Mouse (Mus musculus): ENCODE measurements around the gene Stk39. TPM values are rescaled to one million over a fixed set of nuclear protein-coding genes. Genes with fewer than 3 reads are reported as not detected.
A peak's percentile ranks its signal among the peaks of the same experiment; 100 is the strongest.

Stk39 gene
- polyA plus RNA-seq, 1 experiment from 2014 or later, result 11.8 TPM

GRCm38 (mm10) chr2:68342122-68342646 is 129.9 kb downstream of the Stk39 start:
- WGBS, result 85% methylated on average over 7 of the region's 7 CpGs
- H3K27me3 ChIP-seq (replicated peaks; ENCODE audit: insufficient read depth, low read length), result no peaks in the 10 kb centered on the region
- H3K4me1 ChIP-seq (ENCODE audit: insufficient read depth, low read depth, low read length), result no peaks in the 10 kb centered on the region
- no peak for TF ChIP-seq EP300 (IDR thresholded peaks at IDR 0.05)
- TF ChIP-seq CTCF (IDR thresholded peaks at IDR 0.05), result no peak
- H3K4me2 ChIP-seq (replicated peaks; ENCODE audit: low read depth, low read length), result no peak overlapping the region
- ATAC-seq (no peak), DNase-seq (ENCODE audit: low spot score) (no peak)
- H3K27ac ChIP-seq (ENCODE audit: low read length), result no peak overlapping the region
- H3K9ac ChIP-seq (replicated peaks; ENCODE audit: low read depth), result no peak overlapping the region
- H3K4me3 ChIP-seq (ENCODE audit: low read depth, low read length), result no peak overlapping the region
- no peaks in the 10 kb centered on the region for H3K36me3 ChIP-seq (ENCODE audit: insufficient read depth, low read length)
- H3K9me3 ChIP-seq (ENCODE audit: low read length), result no peaks in the 10 kb centered on the region

DNA sequence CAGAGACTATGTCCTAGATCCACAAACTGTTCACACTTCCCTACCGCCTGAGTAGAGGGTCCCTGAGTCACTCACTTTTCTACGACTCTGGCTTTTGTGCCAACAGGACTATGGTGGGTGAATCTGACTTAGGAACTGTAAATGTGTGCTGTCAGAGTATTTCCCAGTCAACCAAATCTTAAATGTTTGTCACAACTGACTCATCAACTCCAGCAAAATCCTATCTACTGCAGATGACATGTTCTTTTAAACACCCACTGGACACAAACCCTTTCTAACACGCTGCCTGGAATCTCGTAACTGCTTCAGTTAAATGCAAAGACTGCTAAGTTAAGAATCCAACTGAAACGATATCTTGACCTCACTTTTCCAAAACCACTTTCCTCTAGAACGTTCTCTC is 135.2 kb downstream of the Stk39 start:
- no peak for TF ChIP-seq EP300 (IDR thresholded peaks at IDR 0.05)
- no peak for TF ChIP-seq CTCF (IDR thresholded peaks at IDR 0.05)
- 85% methylated on average over 6 of the region's 6 CpGs for WGBS
- no peak for ATAC-seq

DNA sequence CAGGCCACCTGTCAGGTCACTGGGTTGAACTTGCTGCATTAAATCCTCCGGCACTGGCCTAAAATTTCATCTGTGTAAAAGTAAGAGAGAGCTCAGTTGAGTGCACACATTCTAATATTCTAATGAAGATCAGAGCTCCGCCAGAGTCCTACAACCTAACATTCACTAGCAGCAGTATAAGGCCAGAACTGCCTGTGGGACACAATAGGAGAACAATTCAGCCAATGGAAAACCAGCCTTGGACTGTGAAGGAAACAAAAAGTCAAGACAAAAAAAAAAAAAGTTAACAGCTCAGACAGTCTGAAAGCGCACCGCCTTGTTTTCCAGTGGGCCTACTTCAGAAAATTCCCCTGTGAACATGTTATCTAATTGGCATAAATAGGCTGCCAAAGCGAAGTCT is 137.1 kb downstream of the Stk39 start:
- ATAC-seq (no peak), DNase-seq (ENCODE audit: low spot score) (no peak)
- Histone ChIP-seq H3K36me3 (ENCODE audit: insufficient read depth, low read length) (no peaks in the 10 kb centered on the region), H3K27ac (ENCODE audit: low read length) (no peak overlapping the region), H3K9ac (replicated peaks; ENCODE audit: low read depth) (no peak overlapping the region), H3K4me3 (ENCODE audit: low read depth, low read length) (no peak overlapping the region), H3K4me2 (replicated peaks; ENCODE audit: low read depth, low read length) (no peak overlapping the region), H3K27me3 (replicated peaks; ENCODE audit: insufficient read depth, low read length) (no peaks in the 10 kb centered on the region), H3K4me1 (ENCODE audit: insufficient read depth, low read depth, low read length) (no peaks in the 10 kb centered on the region), H3K9me3 (ENCODE audit: low read length) (no peaks in the 10 kb centered on the region)
- no peak for TF ChIP-seq CTCF (IDR thresholded peaks at IDR 0.05)
- no peak for TF ChIP-seq EP300 (IDR thresholded peaks at IDR 0.05)
- 94% methylated on average over 5 of the region's 5 CpGs for WGBS

More for the DNA sequence above, 135.2 kb downstream of the Stk39 start:
- no peaks in the 10 kb centered on the region for H3K36me3 ChIP-seq (ENCODE audit: insufficient read depth, low read length)
- no peaks in the 10 kb centered on the region for H3K27me3 ChIP-seq (replicated peaks; ENCODE audit: insufficient read depth, low read length)
- no peak overlapping the region for H3K27ac ChIP-seq (ENCODE audit: low read length)
- H3K4me2 ChIP-seq (replicated peaks; ENCODE audit: low read depth, low read length), result no peak overlapping the region
- H3K4me3 ChIP-seq (ENCODE audit: low read depth, low read length), result no peak overlapping the region
- H3K4me1 ChIP-seq (ENCODE audit: insufficient read depth, low read depth, low read length), result no peaks in the 10 kb centered on the region
- H3K9ac ChIP-seq (replicated peaks; ENCODE audit: low read depth), result no peak overlapping the region
- H3K9me3 ChIP-seq (ENCODE audit: low read length), result no peaks in the 10 kb centered on the region
- DNase-seq (ENCODE audit: low spot score), result no peak

- DNase-seq (ENCODE audit: low spot score), result no peak
- Histone ChIP-seq H3K9ac (replicated peaks; ENCODE audit: low read depth) (no peak overlapping the region), H3K36me3 (ENCODE audit: insufficient read depth, low read length) (no peaks in the 10 kb centered on the region), H3K9me3 (ENCODE audit: low read length) (no peaks in the 10 kb centered on the region), H3K27ac (ENCODE audit: low read length) (no peak overlapping the region), H3K4me1 (ENCODE audit: insufficient read depth, low read depth, low read length) (no peaks in the 10 kb centered on the region), H3K27me3 (replicated peaks; ENCODE audit: insufficient read depth, low read length) (no peaks in the 10 kb centered on the region), H3K4me3 (ENCODE audit: low read depth, low read length) (no peak overlapping the region), H3K4me2 (replicated peaks; ENCODE audit: low read depth, low read length) (no peak overlapping the region)
- 68% methylated on average over 5 of the region's 5 CpGs for WGBS
- TF ChIP-seq CTCF (IDR thresholded peaks at IDR 0.05) (no peak), EP300 (IDR thresholded peaks at IDR 0.05) (no peak)
- ATAC-seq, result no peak
Measured at GRCm38 (mm10) chr2:68325306-68325705, 146.8 kb downstream of the Stk39 start.

DNA sequence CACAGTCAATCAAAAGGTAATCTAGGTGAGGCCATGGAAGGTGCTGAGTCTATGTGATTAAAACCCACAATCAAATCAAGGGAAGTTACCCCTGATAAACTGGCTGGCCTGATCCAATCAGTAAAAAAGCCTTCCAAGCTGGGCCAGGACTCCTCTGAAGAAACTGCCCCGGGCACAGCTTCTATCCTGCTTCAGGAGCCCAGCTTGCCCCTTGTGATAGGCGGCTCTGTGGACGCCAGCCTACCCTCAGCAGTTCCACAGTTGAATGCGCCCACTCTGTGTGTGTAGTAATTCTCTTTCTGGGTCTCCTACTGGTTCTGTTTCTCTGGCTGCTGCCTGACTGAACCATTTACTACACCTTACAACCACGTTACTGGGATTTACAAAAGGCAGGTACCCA is 150.8 kb downstream of the Stk39 start:
- Histone ChIP-seq H3K4me1 (ENCODE audit: insufficient read depth, low read depth, low read length) (no peaks in the 10 kb centered on the region), H3K27ac (ENCODE audit: low read length) (no peak overlapping the region), H3K27me3 (replicated peaks; ENCODE audit: insufficient read depth, low read length) (no peaks in the 10 kb centered on the region), H3K9ac (replicated peaks; ENCODE audit: low read depth) (no peak overlapping the region), H3K4me3 (ENCODE audit: low read depth, low read length) (no peak overlapping the region), H3K4me2 (replicated peaks; ENCODE audit: low read depth, low read length) (no peak overlapping the region), H3K9me3 (ENCODE audit: low read length) (no peaks in the 10 kb centered on the region), H3K36me3 (ENCODE audit: insufficient read depth, low read length) (no peaks in the 10 kb centered on the region)
- no peak for ATAC-seq
- WGBS, result 87% methylated on average over 5 of the region's 5 CpGs
- no peak for DNase-seq (ENCODE audit: low spot score)
- no peak for TF ChIP-seq CTCF (IDR thresholded peaks at IDR 0.05)
- TF ChIP-seq EP300 (IDR thresholded peaks at IDR 0.05), result no peak

- no peak overlapping the region for H3K9ac ChIP-seq (replicated peaks; ENCODE audit: low read depth)
- DNase-seq (ENCODE audit: low spot score) (peak; percentile 62), ATAC-seq (peak; percentile 62)
- H3K4me1 ChIP-seq (ENCODE audit: insufficient read depth, low read depth, low read length), result no peaks in the 10 kb centered on the region
- WGBS, result 27% methylated on average over 10 of the region's 10 CpGs
- no peaks in the 10 kb centered on the region for H3K9me3 ChIP-seq (ENCODE audit: low read length)
- H3K4me3 ChIP-seq (ENCODE audit: low read depth, low read length), result no peak overlapping the region
- no peak overlapping the region for H3K4me2 ChIP-seq (replicated peaks; ENCODE audit: low read depth, low read length)
- no peaks in the 10 kb centered on the region for H3K36me3 ChIP-seq (ENCODE audit: insufficient read depth, low read length)
- H3K27me3 ChIP-seq (replicated peaks; ENCODE audit: insufficient read depth, low read length), result no peaks in the 10 kb centered on the region
- H3K27ac ChIP-seq (ENCODE audit: low read length), result no peak overlapping the region
- TF ChIP-seq CTCF (IDR thresholded peaks at IDR 0.05) (no peak), EP300 (IDR thresholded peaks at IDR 0.05) (no peak)
Measured at GRCm38 (mm10) chr2:68320670-68321069, 151.4 kb downstream of the Stk39 start.

GRCm38 (mm10) chr2:68318452-68318851 is 153.6 kb downstream of the Stk39 start:
- Histone ChIP-seq H3K4me3 (ENCODE audit: low read depth, low read length) (no peak overlapping the region), H3K36me3 (ENCODE audit: insufficient read depth, low read length) (no peaks in the 10 kb centered on the region), H3K4me1 (ENCODE audit: insufficient read depth, low read depth, low read length) (no peaks in the 10 kb centered on the region), H3K27me3 (replicated peaks; ENCODE audit: insufficient read depth, low read length) (no peaks in the 10 kb centered on the region), H3K4me2 (replicated peaks; ENCODE audit: low read depth, low read length) (no peak overlapping the region), H3K27ac (ENCODE audit: low read length) (no peak overlapping the region), H3K9me3 (ENCODE audit: low read length) (no peaks in the 10 kb centered on the region), H3K9ac (replicated peaks; ENCODE audit: low read depth) (no peak overlapping the region)
- 87% methylated on average over 5 of the region's 5 CpGs for WGBS
- no peak for ATAC-seq
- no peak for DNase-seq (ENCODE audit: low spot score)
- TF ChIP-seq EP300 (IDR thresholded peaks at IDR 0.05) (no peak), CTCF (IDR thresholded peaks at IDR 0.05) (no peak)

Measured in lung, postnatal 0 days (tissue).